Mouse (Mus musculus) brain, embryonic 14.5 days (tissue): ENCODE results near the gene Lrrc10.

Experiments used
- CTCF ChIP-seq: fragments of 200-500 bp; IDR thresholded peaks from 2 replicates; pipeline ENCODE4 v1.5.1; 2012; ENCODE audit warnings: inconsistent platforms, mild to moderate bottlenecking, moderate library complexity, borderline replicate concordance; ENCODE audit not compliant: insufficient read depth, insufficient read length; ENCODE audit errors: extremely low read depth
- POLR2A ChIP-seq: fragments of 200-500 bp; IDR thresholded peaks from 2 replicates; pipeline ENCODE4 v1.6.1; 2012; ENCODE audit warnings: mild to moderate bottlenecking, inconsistent platforms, borderline replicate concordance; ENCODE audit not compliant: poor library complexity, insufficient read depth, insufficient read length, severe bottlenecking; ENCODE audit errors: extremely low read depth

DNA sequence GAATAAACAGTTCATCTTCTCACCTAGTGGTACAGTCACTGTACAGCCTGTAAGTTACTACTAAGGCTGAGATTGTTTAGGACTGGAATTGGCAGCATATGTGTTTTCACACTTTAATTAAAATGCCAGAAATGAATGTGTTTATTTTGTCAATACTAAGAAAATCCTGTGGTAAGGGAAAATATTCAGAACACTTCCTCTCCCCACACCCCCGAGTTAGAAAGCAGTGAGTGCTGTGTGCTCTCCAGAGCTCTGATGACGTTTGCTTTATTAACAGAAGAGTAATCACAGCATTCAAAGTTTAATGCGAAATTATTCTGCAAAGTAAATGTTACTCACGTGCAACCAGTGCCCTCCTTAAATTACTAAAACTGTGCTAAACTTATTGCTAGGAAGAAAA, 44.5 kb downstream of the Lrrc10 start:
- no peak for TF ChIP-seq CTCF
- no peak for TF ChIP-seq POLR2A
